Mouse (Mus musculus): ENCODE results near the gene Zfp874b.
"Not testable (repeated sequence)": the region's sequence is repeated elsewhere in the genome, so short reads cannot be mapped to it uniquely, and the experiment has no call there.

Gene Zfp874b

DNA sequence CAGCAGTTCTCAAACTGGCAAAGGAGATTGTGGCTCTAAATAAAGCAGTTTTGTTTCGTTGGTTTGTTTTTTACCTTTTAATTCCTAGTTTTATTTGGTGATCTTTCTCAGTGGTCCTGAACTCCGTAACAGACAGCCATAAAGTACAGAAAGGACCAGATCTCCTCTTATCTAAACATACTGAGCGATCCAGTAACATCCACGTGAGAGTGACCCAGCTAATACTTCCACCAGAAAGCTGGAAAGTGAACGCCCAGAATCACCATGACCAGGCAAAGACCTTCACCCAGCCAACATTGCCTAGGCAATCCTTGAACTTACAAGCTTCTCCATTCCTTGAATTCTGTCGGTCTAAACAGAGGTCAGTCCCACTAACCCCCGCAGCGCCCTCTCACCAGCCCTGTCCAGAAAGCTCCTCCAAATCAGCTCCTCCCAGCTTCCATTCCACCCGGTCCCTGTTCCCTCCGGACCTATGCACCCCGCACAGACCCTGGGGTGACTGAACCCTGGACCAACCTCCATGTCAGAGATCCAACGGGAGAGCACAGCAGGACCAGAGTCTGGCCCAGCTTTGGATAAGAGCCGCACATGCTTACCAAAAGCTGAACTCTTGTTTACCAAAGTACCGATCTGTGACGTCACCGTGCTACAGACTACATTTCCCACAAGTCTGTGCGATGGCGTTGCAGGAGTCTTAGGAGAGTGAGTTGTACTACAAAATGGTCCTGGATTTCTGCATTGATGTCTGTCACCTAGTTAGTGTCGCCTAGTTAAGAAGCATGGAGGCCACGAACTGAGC, at the start of gene Zfp874b:
Gene Zfp874b, minus strand, starts transcription at position 634 of the 799 bp plus-strand sequence.
- DNase-seq (ENCODE audit: low spot score) = peak; percentile 86

DNA sequence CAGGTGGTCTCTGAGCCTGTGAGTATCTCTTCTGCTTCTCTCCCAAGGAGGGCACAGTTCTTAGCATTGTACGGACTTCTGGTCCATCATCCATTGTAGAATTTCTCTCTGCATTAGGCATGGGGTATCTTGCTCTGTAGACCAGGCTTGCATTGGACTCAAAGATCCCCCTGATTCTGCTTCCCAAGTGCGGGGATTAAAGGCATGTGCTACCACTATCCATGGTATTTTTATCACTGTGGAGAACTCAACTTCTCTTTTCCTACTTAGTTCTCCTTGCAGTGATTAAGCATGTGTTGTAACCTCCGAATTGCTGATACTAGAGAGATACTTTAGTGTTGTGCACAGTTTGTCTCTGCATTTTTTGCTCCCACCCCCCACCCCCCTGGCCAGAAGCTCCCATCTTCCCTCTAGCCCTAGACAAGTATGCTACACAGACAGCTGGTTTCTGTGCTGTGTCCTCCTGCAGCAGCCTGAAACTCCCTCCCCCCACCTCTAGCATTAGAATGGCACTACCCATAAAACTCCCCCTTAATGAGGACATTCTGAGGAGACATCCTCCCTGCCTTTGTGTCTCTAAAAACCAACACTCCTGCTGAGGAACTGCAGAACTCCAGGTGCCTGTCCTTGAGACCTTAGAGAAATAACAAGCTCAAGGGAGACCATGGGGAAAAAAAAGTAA, 43.1 kb upstream of the Zfp874b start:
- DNase-seq (ENCODE audit: low spot score) = no peak

DNA sequence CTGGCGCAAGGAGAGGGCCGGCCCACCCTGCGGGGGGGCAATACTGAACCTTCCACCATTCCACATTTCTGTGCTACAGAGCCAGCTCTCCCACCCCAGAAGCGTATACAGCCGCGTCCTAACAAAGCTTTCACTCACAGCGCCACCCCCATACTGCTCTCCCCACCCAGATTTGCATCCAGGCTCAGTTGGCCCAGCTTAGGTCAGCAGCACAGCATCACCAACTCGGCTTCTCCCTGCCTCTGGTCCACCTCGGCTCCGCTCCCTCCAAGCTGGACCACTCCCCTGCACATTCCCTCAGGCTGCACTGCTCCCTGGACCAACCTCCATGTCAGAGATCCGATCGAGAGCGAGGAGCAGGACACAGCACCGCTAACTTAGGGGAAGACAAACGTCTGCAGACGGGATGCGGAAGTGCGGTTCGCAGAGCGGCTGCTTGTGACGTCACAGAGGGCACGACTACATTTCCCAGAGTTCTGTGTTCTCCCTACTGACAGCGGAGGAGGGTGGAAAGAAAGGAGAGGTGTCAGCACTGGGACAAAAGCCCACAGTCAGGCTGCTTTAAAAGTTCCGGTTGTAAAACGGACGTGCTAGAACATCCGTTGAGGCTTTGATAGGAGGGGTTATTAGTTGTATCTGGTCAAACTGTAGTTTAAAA, 41.8 kb upstream of the Zfp874b start, which contains the start of the genes Gm26965 and Zfp87:
Gene Gm26965, minus strand, starts transcription at position 399 of the 658 bp plus-strand sequence.
Gene Zfp87, minus strand, starts transcription at position 425 of the 658 bp plus-strand sequence.
- peak; percentile 81 for DNase-seq (ENCODE audit: low spot score)

DNA sequence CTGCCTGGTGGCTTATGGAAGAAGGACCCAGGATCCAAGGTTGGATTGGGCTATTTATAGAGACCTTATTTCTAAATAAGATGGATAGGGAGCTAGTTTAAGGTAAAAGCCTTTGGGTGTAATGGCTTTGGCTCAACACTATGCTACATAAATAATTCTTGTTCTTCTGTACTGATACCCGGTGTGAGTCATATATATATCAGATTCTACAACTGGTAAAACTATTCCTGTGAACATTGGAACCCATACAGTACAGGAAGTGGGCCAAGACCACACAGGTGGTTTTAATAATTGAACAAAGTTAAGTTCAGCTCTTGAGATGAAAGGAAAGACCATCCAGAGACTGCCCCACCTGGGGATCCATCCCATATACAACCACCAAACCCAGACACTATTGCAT, 16.9 kb upstream of the Zfp874b start:
- DNase-seq (ENCODE audit: low spot score) = no peak

DNA sequence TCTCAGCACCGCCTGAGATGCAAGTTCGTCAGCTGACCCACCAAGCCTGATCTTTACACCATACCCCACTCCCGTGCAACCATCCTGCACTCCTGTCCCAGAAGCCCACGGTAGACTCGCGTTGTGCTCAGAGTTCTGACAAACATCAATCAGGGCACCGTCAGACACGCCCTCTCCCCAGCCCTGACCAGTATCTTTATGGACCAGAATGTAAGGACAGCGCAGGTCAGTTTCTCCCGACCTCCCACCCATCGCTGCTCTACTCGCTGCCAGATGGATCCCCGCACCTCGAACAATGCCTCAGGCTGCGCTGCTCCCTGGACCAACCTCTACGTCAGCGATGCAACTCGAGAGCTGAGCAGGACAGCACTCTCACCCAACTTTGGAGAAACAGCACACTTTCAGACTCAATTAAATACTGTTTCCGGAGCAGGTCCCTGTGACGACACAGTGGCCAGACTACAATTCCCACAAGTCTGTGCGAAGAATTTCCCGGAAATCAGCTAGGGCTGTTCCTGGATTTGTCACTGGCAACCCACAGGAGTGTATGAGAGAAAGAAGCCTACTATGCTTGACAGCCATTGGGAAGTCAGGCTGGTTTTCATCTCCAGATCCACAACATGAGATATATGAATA, 16.1 kb upstream of the Zfp874b start, which contains the start of gene Zfp58:
Gene Zfp58, minus strand, starts transcription at position 472 of the 636 bp plus-strand sequence.
- DNase-seq (ENCODE audit: low spot score) = peak; percentile 77

DNA sequence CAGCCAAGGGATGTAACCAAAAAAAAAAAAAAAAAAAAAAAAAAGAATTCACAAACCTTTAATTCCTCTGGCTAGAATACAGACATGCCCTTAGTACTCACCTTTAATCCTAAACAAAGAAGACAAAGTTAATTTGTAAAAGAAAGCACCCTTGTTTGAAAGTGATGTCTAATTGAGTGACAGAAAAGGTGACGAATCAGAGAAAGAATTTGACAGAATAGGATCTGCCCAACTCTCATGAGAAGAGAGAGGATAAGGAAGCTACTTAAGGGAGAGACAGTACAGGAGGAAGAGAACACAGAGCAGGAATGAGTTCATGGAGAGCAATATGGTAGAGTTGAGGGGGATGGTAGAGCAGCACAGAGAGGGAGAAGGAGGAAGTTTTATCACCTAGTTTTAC, 11.6 kb upstream of the Zfp874b start:
- DNase-seq (ENCODE audit: low spot score) = no peak

DNA sequence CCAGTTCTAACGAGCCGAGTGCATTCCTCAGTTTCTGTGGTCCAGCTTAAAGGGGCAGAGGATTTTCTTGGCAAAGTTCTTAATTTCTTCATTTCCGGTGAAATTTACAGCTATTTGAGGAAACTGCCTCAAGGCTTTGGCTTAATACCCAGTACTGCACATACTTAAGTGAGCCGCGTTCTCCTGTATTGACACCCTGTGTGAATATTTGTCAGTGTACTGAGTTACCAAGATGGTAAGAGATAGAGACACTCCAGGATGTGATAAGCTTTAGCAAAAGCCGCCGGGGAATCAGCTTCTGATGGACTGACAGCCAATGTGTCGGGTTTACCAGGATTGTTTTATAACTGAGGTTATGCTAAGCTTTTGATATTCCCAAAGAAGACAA, 360 bp upstream of the Zfp874b start:
- peak; percentile 22 for DNase-seq (ENCODE audit: low spot score)

DNA sequence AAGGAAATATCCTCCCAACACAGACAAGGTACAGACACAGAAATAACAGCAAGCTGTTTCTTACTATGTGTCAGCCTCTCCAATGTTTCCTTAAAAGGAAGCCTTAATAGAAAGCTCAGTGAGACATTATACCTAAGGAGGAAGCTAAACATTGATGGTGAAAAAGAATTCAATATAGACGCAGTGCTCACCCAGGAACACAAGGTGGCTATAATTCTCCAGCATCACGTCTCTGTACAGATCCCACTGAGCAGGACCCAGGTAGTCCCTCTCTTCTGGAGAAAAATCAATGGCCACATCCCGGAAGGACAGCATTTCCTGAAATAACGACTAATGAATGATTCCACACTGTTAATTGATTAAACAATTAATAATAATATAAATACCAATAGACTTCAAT, 2.5 kb downstream of the Zfp874b start:
- no peak for DNase-seq (ENCODE audit: low spot score)

DNA sequence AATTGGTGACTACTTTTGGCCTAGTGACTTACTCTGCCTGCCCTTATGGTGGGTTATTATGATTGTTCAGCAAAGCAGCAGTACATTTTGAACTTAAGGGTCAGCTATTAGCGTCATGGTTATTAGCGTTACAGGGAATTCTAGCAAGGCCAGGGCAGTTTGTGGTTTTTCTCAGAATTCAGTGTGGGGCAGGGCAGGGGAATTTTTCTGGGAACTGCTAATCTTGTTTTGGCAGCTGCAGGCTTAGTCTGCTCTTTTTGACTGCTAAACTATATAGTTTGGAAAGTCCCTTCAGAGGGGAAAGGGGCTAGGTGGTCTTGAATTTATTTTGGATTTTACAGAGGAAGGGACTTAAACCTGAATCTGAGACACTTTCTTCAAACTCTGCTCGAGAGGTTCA, 14.8 kb downstream of the Zfp874b start:
- no peak for DNase-seq (ENCODE audit: low spot score)

DNA sequence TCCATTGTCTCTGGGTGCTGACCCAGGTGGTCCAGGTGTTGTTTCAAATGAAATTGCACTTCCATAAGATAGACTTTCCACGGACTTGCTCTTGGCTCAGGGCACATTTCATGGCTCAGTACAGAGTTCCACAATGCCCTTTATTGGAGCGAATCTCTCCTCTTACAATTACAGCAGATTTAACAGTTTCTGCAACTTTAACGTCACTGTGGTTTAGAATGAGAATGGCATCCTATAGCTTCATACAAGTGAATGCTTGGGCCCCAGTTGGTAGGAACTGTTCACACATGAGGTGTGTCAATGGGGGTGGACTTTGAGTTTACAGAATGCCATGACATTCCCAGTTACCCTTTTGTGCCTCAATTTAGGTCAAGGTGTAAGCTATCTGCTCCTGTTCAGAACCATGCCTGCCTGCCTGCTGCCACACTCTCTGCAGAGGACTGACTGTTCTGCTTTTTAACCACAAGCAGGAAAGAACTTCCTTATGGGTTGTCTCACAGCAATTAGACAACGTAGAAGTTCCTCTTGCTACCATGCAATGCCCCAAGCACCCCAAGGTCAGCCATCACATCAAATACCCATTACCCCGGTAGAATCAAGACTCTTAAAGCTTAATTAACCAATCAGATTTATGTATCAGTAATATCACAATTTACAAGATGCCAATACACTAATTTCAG, 20.4 kb downstream of the Zfp874b start:
- not testable (repeated sequence) for DNase-seq (ENCODE audit: low spot score)

DNA sequence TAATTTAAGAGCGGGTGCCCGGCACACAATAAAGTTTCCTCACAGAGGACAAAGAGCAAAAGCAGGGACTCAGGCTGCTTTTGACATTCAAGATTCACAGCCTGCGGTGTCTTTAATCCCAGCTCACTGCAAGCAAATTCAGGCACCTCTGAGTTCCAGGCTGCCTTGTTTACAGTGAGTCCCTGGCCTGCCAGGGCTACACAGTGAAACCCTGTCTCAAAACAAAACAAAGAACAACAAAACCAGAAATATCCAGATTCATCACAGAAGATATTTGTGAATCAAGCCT, 32.1 kb downstream of the Zfp874b start:
- DNase-seq (ENCODE audit: low spot score) = no peak

DNA sequence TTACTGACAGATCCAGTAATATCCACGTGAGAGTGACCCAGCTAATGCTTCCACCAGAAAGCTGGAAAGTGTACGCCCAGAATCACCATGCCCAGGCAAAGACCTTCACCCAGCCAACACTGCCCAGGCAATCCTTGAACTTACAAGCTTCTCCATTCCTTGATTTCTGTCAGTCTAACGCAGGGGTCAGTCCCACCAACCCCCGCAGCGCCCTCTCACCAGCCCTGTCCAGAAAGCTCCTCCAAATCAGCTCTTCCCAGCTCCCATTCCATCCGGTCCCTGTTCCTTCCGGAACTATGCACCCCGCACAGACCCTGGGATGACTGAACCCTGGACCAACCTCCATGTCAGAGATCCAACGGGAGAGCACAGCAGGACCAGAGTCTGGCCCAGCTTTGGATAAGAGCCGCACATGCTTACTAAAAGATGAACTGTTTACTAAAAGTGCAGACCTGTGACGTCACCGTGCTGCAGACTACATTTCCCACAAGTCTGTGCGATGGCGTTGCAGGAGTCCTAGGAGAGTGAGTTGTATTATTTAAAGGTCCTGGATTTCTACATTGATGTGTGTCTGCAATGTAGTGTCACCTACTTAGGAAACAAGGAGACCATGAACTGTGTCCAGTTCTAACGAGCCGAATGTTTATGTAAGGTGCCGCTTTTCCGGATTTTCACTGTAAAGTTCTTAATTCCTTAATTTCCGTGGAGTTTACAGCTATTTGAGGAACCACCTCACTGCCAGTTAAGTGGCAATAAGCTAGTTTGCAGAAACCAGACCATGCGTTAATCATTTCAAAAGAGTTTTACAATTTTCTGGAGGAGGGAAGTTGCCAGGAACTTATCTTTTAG, 32.7 kb downstream of the Zfp874b start, which contains the start of gene Zfp874a:
Gene Zfp874a, minus strand, starts transcription at position 453 of the 849 bp plus-strand sequence.
- DNase-seq (ENCODE audit: low spot score) = peak; percentile 92

DNA sequence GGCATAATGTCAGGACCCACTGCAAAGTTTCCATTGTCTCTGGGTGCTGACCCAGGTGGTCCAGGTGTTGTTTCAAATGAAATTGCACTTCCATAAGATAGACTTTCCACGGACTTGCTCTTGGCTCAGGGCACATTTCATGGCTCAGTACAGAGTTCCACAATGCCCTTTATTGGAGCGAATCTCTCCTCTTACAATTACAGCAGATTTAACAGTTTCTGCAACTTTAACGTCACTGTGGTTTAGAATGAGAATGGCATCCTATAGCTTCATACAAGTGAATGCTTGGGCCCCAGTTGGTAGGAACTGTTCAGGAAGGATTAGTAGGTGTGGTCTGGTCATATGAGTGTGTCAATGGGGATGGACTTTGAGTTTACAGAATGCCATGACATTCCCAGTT, 47.0 kb downstream of the Zfp874b start:
- DNase-seq (ENCODE audit: low spot score) = not testable (repeated sequence)

DNA sequence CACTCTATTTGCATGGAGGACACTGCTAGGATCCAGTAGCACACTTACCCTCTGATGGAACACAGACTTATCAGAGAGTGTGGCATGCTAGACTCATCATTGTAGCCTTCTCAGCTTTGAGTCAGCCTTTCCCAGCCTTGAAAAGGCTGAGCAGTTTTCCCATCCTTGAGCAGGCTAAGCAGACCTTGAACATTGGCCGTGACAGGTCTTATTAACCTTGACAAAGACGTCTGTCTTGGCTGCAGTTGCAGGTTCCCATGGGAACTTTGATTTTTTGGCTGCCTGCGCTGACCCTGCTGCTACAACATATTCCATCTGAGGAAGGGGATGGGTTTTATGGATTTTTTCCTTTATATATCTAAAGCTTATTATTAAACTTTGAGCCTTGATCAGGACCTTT, 55.9 kb downstream of the Zfp874b start:
- DNase-seq (ENCODE audit: low spot score) = no peak

DNA sequence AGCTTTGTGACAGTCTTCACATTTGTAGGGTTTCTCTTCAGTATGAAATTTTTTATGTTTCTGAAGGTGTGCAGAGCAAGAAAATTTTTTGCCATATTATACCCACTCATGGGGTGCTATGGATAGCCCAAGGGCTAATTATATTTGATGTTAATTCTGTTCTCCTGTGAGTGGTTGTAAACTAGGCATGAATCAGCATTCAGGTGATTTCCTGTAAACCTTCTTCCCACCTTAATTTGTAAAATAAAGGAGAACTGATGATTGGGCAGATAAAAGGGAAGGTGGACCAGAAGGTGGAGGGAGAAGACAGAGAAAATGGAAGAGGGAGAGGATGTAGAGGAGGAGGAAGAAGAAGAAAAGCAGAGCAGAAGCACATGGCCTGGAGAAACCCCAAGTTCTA, 58.4 kb downstream of the Zfp874b start:
- not testable (repeated sequence) for DNase-seq (ENCODE audit: low spot score)

DNA sequence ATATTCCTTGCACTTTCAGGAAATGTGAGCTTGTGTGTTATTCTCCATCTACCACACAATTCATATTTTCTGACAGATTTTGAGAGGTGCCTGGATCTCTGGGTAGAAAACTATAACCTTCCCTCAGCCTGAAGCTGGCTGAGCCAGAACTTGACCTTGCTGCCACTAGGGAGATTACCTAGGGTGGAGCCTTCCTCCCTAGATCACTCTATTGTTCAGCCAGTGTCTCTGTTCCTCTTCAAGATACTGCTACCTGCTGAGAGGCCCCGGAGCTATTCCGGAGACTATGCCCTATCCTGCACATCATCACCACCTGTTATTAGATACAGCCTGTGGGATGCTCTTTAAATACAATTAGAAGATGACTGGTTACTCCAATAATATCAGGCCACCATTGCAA, 61.5 kb downstream of the Zfp874b start:
- not testable (repeated sequence) for DNase-seq (ENCODE audit: low spot score)

Data from layer of hippocampus, adult 9-10 months (tissue).